Mouse (Mus musculus): Measurements from ENCODE around the gene Ppp1r15a.
"Not testable (repeated sequence)": the region's sequence is repeated elsewhere in the genome, so short reads cannot be mapped to it uniquely, and the experiment has no call there.

Ppp1r15a gene

DNA sequence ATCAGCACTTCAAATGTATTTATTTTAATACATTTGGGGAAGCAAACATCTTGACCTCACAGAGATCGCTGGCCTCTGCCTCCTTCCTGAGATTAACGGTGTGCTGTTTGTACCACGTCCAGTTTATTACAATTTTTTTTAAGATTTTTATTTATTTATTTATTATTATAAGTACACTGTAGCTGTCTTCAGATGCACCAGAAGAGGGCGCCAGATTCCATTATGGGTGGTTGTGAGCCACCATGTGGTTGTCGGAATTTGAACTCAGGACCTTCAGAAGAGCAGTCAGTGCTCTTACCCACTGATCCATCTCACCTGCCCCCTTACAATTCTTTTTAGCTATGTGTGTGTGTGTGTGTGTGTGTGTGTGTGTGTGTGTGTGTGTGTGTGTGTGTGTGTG, 9.2 kb downstream of the Ppp1r15a start:
- not testable (repeated sequence) for DNase-seq

DNA sequence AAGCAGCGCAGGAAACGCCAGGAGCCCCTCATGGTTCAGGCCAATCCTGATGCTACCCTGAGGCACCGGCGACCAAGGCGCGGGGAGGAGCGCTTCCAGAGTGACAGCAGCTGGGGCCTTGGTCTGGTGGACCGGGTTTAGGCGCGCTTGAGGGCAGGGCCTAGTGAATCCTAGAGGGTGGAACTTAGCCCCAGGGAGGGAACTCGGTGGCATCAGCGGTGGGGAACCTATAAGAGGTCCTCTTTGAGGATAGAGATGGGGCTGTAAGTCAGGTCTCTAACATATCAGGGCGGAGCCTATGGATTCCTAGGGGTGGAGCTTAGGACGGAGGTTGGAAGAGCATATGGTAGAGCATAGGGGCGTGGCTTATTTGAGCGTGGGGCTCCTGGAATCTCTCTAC, 10.6 kb downstream of the Ppp1r15a start:
- DNase-seq, result peak in 1 of 2 experiments; percentile 26

DNA sequence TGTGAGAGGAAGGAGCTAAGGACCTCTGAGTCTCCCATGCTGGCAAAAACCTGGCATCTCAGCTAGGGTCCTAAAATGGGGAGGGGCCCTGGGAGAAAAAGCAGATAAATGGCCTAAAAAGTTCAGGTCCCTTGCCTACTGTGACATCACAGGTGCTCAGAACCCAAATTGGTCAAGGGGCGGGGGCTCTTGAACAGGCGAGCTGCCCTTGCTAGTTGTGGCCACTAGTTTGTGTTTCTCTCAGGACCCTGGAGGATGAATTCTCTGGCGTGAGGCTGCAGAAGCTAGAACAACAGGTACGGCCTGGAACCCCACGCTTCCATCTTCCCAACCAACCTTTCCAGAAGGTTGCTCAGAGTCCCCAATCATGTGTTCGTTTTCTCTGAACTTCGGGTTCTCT, 11.7 kb downstream of the Ppp1r15a start:
- DNase-seq, result no peak

DNA sequence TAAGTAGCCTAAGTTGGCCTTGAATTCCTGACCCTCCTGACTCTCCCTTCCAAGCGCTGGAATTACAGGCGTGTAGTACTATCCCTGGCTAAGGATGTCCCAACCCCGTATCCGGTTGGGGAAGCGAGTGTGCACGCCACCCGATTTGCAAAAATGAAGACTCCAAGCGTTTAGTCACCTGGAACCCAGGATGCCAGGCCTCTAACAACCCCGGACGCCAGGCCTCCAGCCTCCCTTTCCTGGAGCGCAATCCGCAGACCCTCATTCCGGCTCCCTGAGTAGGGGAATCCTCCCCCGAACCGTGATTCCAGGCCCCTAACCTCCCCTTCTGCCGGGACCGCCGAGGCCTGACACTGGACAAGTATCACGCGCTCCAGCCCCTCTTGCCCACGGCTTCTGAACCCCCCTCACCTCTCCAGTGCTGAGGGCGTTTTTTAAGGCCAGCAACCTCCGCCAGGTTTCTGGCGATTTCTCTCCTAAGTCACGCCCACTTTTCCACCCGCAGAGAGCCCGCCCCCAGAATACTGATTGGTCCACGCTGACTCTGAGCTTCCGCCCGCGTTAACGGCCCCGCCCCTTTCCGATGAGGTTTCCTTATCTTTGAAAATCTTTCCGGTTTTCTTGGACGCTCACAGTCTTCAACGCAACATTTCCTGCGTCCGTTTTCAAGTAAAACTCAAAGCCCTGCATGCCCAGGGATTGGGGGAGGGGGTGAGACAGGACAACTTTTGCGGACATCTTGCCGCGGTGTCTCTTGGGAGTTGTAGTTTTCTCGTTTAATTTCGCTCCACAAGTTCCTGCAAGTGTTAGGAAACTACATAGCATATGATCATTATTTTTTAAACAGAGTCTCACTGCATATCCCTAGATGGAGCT, 15.9 kb downstream of the Ppp1r15a start, which contains the start of gene Nucb1:
Nucb1 (minus strand) TSS at position 495 of the 876 bp plus-strand sequence.
- DNase-seq, result peak; percentile 93 to 96

DNA sequence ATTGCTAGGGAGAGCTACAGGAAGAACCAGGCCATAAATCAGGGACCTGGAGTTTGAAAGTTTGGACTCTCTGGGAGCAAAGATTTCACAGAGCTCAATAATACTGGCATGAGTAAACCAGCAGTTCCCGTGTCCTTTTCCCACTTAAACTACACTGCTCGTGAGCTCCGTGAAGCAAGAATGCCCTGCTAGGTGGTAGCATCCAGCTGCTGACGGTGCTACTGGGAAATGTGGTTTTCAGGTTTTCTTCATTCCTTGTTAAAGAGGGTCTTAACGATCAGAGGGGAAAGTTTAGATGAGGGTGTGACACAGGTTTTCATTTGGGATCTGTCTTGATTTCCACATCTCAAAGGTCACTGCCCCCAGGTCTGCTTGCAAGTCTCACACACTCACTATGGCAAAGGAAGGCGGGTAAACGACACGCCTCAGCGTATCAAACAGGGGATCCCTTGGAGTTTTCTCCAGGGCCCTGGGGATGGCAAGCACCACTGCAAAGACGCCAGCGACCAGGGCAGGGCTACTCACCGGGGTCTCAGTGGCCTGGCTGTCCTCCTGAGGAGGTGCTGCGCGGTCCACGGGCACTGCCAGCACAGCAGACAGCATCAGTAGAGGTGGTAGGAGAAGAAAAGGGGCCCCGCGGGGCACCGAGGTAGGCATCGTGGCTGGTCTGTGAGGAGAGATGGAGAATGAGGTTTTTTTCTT, 16.7 kb downstream of the Ppp1r15a start:
- peak in 1 of 2 experiments; percentile 39 for DNase-seq

DNA sequence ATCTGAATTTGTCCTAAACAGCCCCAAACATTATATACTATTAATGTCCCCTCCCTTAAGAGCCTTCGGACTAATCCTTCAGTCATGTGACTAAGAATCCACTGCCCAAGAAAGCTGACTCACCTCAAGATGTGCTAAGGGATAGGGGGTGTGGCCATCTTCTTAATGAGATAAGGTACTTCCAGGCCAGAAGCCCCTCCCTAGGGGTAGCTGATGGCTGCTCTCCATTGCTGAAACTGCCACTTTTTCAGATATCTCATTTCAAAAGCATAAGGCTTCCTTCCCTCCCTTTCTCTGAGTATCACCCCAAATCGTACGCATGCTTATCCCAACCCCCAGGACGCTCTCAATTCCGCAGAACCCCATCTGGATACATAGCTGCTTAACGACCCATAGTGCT, 17.5 kb downstream of the Ppp1r15a start:
- DNase-seq, result no peak

DNA sequence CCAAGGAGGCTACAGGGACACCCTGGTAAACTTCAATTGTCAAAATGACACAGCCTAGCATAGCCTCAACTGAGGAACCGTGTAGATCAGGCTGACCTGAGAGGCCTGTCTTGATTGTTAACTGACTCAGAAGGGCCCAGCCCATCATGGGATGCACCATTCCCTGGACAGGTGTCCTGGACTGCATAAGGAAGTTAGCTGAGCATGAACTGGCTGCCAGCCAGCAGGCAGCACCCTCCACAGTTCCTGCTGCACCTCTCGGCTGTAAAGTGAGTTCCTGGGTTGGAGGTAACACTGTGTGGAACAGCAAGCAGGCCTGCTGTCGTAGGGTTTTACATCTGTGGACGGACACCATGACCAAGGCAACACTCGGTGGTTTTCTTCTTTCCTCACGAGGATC, 18.5 kb downstream of the Ppp1r15a start:
- peak in 1 of 2 experiments; percentile 43 for DNase-seq

DNA sequence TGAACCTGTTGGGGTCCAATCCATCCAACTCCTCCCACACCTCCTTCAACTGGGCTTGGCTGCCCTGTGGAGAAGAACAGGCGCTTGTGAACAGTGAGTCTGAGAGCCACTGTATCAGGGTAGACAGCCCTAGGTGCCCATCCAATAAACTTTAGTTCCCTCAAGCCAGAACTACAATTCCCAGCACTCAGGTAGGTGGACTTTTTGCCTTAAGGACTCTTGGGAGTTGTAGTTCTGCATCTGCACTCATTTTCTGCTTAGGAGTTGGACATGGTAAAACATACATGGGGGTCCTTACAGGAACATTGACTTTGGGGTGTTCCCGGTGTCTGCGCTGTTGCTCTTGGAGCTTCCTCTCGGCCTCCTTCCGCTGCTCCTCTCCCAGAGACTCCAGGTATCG, 27.6 kb downstream of the Ppp1r15a start:
- DNase-seq, result no peak

DNA sequence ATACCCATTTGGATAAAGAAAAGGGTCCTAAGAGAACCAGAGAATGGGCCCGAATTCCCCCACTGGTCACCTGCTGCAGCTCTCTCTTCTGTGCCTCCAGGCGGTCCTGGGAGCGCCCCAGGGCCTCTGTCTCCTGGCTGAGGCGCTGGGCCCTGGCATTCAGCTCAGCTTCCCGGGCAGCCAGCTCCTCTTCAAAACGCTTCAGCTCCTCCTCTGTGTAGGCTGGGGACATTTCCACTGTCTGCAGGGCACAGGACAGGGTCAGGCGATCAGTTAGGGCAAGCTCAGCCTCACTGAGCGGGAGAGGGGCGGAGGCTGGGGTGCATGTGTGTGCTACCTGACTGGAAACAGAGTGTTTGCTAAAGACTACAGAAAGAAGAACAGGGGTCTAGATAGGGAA, 31.5 kb downstream of the Ppp1r15a start:
- no peak for DNase-seq

DNA sequence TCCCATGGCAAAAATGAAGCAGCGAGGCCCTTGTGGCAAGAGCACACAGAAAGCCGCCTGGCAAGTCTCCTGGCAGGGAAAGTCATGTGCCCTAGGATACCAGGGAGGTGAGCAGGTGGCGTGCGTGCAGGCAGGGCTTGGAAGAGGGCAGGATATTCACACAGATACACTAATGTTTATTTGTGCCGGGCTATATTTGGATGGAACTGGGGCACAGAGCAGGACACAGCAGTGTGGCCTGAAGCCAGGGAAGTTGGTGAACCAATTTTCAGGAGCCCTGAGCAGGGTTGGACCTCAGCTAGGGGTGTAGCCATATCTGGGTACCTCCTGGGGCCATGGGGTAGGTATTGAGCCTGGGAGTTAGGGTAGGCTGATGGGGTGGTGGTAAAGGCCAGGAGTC, 33.1 kb downstream of the Ppp1r15a start:
- no peak for DNase-seq

DNA sequence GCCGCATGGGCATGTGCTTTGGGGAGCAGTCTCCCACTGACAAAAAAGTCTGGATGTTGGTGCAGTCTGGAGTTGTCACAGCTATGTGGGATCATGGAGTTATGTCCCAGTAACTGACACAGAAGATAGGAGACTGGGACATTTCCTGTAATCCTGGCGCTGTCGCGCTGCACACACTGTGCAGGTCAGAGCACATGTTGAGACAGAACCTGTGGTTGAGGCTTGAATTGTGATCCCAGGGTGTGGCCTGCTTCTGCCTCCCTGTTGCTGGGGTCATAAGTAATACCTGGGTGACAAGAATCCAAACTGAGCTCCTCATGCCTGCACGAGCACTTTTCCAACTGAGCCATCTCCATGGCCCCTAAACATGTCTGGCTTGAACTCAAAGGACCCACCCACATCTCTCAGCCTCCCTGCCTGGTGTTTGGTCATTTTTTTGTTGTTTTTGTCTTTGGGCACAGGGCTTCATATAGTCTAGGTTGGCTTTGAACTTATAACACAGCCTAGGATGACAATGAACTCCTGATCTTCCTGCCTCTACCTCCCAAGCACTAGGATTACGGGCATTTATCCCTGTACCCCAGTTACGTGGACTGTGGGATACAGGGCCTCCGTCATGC, 33.7 kb downstream of the Ppp1r15a start:
- DNase-seq, result no peak

DNA sequence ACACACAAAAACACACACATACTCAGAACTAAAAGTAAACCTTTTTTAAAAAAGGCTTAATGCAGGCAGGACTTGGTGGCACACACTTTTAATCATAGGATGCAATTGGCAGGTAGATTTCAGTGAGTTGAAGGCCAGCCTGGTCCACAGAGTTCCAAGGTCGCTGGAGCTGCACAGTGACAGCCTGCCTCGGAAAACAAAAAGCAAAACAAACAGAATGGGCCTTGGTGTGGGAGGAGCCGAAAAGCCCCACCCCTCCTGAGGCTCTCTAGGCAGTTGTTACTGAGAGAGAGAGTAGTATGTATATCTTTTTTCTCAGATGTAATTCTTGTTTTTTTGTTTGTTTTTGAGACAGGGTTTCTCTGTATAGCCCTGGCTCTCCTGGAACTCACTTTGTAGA, 34.8 kb downstream of the Ppp1r15a start:
- peak; percentile 53 to 66 for DNase-seq

DNA sequence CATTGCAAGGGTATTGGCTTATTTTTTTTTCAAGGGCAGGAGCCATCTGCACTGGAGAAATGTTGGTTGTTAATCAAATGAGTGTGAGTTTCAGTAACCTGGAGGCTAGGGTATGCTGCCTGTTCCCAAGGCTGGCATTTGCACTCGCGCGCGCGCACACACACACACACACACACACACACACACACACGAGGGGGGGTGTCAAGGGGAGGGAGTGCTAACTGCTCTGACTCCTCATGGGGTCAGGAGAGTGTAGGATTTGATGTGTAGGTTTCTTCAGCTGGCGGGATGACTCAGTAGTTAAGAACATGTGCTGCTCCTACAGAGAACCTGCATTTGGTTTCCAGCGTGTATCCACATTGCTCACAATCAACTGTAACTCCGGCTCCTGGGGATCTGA, 35.2 kb downstream of the Ppp1r15a start:
- peak in 1 of 2 experiments; percentile 55 for DNase-seq

DNA sequence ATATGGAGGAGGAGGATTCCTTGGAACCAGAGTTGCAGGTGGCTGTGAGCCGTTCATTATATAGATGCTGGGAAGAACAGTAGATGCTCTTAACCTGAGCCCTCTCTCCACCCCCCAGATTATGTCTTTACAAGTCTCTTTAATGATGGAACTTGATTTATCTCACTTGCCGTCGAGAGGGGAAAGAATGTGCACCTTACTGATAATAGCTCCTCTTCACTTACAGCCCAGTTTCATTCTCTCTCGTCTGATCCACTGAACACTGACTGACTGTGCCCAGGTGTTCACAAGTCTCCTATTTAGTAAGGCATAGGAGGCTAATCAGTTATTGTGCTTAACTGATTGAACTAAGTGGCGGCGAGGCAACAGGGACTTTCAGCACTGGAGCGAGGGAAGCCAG, 36.5 kb downstream of the Ppp1r15a start:
- no peak for DNase-seq

DNA sequence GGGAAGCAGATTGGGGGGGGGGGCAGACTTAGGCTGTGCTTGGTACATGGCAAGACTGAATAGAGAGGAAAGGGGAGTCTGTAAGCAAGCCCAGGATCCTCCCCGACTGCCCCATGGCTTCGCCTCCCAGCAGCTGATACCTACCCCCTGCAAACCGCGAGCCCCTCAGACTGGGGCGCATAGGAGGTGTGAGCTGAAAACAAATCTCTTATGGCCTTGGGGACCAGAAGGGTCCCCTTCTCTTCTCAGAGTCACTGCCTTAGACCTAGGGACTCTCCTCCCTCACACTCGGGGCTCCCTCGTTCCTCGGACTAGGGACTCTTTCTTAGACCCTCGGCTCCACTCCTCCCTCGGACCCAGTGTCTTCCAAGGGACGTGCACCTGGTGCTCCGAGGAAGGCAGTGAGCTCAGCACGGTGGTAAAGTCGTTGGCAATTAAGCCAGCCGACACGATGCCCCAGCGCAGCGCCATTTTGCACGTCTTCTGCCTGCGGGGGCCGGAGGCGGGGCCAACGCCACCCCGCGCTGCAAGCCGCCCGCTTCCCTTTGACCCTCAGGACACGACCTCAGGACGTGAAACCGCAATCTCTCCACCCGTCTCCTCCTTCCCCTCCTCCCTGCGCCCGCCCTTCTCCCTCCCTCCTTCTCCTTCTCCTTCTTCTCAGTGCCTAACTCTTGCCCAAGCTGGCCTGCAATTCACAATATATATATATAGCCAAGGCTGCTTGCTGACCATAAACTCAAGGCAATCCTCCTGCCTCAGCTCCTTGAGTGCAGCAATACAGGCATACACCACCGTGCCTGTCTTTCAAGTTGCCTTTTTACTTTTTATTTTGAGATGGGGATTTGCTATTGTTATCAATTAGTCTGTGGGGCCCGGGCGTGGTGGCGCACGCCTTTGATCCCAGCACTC, 37.5 kb downstream of the Ppp1r15a start, which contains the start of gene Dhdh:
Dhdh (minus strand) TSS at position 513 of the 912 bp plus-strand sequence.
- peak; percentile 71 to 81 for DNase-seq

DNA sequence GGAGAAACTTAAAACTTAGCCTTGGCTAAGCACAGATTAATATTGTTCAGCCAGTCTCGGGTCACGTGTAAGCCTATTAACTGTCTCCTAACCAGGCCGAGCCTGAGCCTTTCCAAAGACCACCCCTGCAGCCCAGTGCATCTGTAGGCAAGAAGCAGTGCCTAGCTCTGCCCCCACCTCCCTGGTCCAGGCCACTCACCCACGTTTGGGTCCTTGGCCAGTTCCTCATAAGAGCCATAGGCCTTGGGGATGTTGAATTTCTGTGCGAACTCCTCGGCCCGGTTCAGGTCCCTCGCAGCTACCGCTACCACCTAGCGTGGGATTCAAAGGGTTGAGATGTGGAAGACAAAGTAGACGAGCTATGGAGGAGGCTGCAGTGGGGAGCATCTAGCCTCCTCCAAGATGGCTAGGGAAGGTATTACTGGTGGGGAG, 38.2 kb downstream of the Ppp1r15a start:
- DNase-seq, result no peak

DNA sequence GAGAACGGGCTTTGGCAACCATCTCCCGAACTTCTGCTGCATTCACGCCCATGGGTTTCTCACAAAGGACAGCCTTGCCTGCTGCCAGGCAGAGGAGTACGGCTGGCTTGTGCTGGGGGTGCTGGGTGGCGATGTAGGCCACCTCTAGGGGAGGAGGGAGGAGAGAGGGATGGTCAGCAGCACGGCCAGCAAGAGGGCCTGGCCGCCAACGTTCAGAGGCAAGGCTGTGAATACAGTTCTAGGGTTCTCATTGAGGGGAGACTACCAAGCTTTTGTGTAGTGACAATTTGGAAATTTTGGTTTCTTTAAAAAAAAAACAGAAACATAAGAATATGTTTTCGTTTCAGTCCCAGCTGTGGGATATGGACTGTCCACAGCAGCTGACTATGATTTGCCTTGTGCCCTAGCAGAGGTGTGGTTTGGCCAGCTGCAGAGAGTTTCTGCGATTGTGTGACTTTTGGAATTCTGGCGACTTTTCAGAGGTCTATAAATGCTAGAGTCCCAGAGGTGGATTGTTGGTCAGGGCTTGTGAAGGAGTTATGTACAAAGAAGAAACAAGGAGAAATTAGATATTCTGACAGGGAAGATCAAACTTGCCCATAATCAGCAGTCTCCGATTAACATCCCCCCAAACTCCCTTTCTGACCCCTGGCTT, 39.2 kb downstream of the Ppp1r15a start, which contains the start of gene Gm45808:
Gm45808 (minus strand) TSS at position 51 of the 655 bp plus-strand sequence.
- DNase-seq, result no peak

DNA sequence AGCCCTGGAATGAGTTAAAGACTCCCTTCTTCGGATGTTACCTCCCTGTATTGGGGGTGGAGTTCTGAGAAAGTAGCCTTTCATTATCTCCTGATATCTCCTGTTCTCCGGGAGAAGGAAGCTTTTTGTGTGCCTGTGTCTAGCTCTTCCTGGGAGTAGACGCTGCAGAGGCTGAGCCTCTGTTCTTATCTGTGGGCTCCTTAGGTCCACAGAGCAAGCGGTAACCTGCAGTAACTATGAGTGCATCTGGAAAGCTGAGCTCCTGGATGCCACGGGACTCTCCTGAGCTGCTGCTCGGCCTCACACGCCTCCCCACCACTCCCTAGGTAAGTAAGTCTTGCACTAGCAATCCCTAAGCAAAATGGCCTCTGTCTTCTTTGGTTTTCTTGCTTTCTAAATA, 39.9 kb downstream of the Ppp1r15a start:
- no peak for DNase-seq

DNA sequence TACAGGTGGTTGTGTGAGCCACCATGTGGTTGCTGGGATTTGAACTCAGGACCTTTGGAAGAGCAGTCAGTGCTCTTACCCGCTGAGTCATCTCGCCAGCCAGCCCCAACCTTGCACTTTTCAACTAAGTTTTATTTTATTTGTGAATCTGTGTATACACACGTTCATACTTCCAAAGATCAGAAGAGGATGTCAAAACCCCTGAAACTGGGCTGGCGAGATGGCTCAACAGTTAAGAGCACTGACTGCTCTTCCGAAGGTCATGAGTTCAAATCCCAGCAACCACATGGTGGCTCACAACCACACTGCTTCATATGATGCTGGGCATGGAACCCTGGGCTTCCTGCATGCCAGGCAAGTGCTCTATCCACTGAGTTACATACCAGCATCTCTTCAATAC, 41.1 kb downstream of the Ppp1r15a start:
- DNase-seq, result not testable (repeated sequence)

DNA sequence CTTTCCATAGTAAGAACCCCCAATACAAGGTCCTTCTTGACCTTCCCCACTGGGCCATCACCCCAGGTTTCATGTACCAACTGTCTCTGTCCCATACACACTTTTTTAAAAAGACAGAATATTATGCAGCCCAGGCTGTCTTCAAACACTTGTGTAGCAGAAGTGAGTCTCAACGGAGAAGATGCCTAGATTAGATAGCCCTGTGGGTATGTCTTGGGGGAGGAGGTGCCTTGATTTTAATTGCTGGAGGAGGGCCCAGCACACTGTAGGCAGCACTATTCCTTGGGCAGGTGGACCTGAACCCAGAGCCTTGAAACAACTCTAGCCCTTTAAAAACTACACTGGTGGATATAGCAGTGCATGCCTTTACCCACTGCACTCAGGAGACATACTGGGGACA, 43.9 kb downstream of the Ppp1r15a start:
- no peak for DNase-seq

DNA sequence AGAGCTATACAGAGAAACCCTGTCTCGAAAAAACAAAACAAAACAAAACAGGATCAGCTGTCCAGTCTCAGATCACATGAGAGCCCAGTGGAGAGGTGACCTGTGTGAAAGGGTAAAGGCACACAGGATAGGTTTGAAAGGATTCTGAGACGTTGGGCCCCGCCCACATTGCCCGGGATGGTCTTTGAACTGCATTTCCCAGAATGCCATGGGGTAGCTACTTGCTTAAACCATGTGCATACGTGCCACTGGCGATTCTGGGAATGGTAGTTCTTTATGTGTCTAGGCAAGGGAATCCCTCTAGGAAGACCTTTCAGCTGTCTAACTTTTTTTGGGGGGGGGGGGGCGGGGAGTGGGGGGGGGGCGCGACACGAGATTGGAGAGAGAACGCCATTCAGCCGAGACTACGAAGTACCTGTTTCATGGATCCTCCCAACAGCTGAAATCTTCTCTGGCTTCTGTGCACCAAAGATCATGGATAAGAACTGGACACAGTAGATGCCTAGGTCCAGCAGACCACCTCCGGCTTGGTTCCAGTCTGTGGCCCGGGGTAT, 44.6 kb downstream of the Ppp1r15a start, which contains the start of gene Tulp2:
Tulp2 (plus strand) TSS at position 504 of the 554 bp plus-strand sequence.
- peak; percentile 73 to 79 for DNase-seq

Data from kidney, postnatal 4 days (tissue).